Mouse (Mus musculus) intestine, postnatal 0 days (tissue): ENCODE measurements around the gene Fis1. TPM values are rescaled to one million over a fixed set of nuclear protein-coding genes. Genes with fewer than 3 reads are reported as not detected.
A peak's percentile ranks its signal among the peaks of the same experiment; 100 is the strongest.

Source experiments
- ATAC-seq: fragments of 200-750 bp; cut with Nextera tagmentation; 2 replicates; pipeline ENCODE4 v1.8.0; 2017; ENCODE audit warnings: mild to moderate bottlenecking, moderate TSS enrichment, moderate library complexity
- H3K27ac ChIP-seq: fragments of 300-500 bp; sonication (generic); 2 replicates; pipeline ENCODE4 v1.5.1; 2014; ENCODE audit warnings: mild to moderate bottlenecking, low read depth, low read length, moderate library complexity
- H3K27me3 ChIP-seq: fragments of 300-500 bp; sonication (generic); replicated peaks from 2 replicates; pipeline ENCODE4 v1.6.1; 2014; ENCODE audit warnings: low read length, mixed read lengths; ENCODE audit not compliant: control insufficient read depth, insufficient read depth
- H3K36me3 ChIP-seq: fragments of 300-500 bp; sonication (generic); 2 replicates; pipeline ENCODE4 v1.6.1; 2014; ENCODE audit warnings: mild to moderate bottlenecking, moderate library complexity; ENCODE audit not compliant: control insufficient read depth, insufficient read depth
- H3K4me1 ChIP-seq: fragments of 300-500 bp; sonication (generic); replicated peaks from 2 replicates; pipeline ENCODE4 v1.6.1; 2014; ENCODE audit warnings: antibody characterized with exemption, low read length, mixed read lengths; ENCODE audit not compliant: control insufficient read depth, insufficient read depth
- H3K4me2 ChIP-seq: fragments of 300-500 bp; sonication (generic); replicated peaks from 2 replicates; pipeline ENCODE4 v1.6.1; 2014; ENCODE audit warnings: low read depth, mild to moderate bottlenecking, moderate library complexity
- H3K4me3 ChIP-seq: fragments of 300-500 bp; sonication (generic); 2 replicates; pipeline ENCODE4 v1.5.1; 2014; ENCODE audit warnings: low read depth, low read length
- H3K9ac ChIP-seq: fragments of 300-500 bp; sonication (generic); 2 replicates; pipeline ENCODE4 v1.6.1; 2014; ENCODE audit warnings: mild to moderate bottlenecking, low read depth, low read length
- H3K9me3 ChIP-seq: fragments of 300-500 bp; sonication (generic); 2 replicates; pipeline ENCODE4 v1.6.1; 2016; ENCODE audit warnings: mixed run types; ENCODE audit not compliant: control insufficient read depth
- CTCF ChIP-seq: sonication (generic); IDR thresholded peaks from 2 replicates; pipeline ENCODE4 v1.5.1; 2016; ENCODE audit warnings: low read depth, mild to moderate bottlenecking, control low read depth, antibody characterized with exemption, moderate library complexity
- WGBS: fragments of 180-500 bp; shearing (Covaris S2); extraction: QIAGEN DNeasy Blood & Tissue Kit; methylation state at CpG from one replicate; pipeline ENCODE4 v1.1.7; 2014; 5-methylcytosine and 5-hydroxymethylcytosine counted together
- polyA plus RNA-seq: library from polyadenylated mRNA; unstranded; fragments of >200 nt; fragmentation: Nextera tagmentation; extraction: Ambion mirVana; gene quantifications from 2 replicates; pipeline ENCODE4 v1.2.1, GENCODE M21; 2015

The Fis1 gene
- polyA plus RNA-seq, 1 experiment from 2014 or later = 318 TPM

GRCm38 (mm10) chr5:136917613-136918242 is 35.3 kb upstream of the Fis1 start:
- H3K4me1 ChIP-seq = 0 out of 2 replicates have a peak, but pooled peaks cover 3% of the 10 kb centered on the region
- H3K27ac ChIP-seq = no peak overlapping the region
- TF ChIP-seq CTCF = no peak
- H3K4me2 ChIP-seq = no peak overlapping the region
- H3K36me3 ChIP-seq = peaks cover 9% of the 10 kb centered on the region
- H3K27me3 ChIP-seq = no peaks in the 10 kb centered on the region
- H3K9me3 ChIP-seq = no peaks in the 10 kb centered on the region
- WGBS = 96% methylated on average over 8 of the region's 8 CpGs
- ATAC-seq = no peak
- H3K4me3 ChIP-seq = no peak overlapping the region
- H3K9ac ChIP-seq = no peak overlapping the region

GRCm38 (mm10) chr5:136918655-136919472 is 34.2 kb upstream of the Fis1 start:
- peak overlapping the region; percentile 81 for H3K4me2 ChIP-seq
- H3K4me1 ChIP-seq = 0 out of 2 replicates have a peak, but pooled peaks cover 3% of the 10 kb centered on the region
- peak overlapping the region; percentile 53 for H3K9ac ChIP-seq
- TF ChIP-seq CTCF = no peak
- H3K4me3 ChIP-seq = peak overlapping the region; percentile 65
- H3K27me3 ChIP-seq = no peaks in the 10 kb centered on the region
- 2% methylated on average over 38 of the region's 38 CpGs for WGBS
- H3K9me3 ChIP-seq = no peaks in the 10 kb centered on the region
- ATAC-seq = peak; percentile 61
- H3K36me3 ChIP-seq = no peaks in the 10 kb centered on the region
- peak overlapping the region; percentile 35 for H3K27ac ChIP-seq

- H3K27me3 ChIP-seq = no peaks in the 10 kb centered on the region
- WGBS = 21% methylated on average over 18 of the region's 18 CpGs
- TF ChIP-seq CTCF = no peak
- peak overlapping the region; percentile 53 for H3K9ac ChIP-seq
- 0 out of 2 replicates have a peak, but pooled peaks cover 3% of the 10 kb centered on the region for H3K4me1 ChIP-seq
- peak overlapping the region; percentile 81 for H3K4me2 ChIP-seq
- H3K4me3 ChIP-seq = peak overlapping the region; percentile 65
- no peaks in the 10 kb centered on the region for H3K36me3 ChIP-seq
- no peaks in the 10 kb centered on the region for H3K9me3 ChIP-seq
- H3K27ac ChIP-seq = 0 out of 2 replicates have a peak overlapping the region, but pooled peaks have one; percentile 35
- ATAC-seq = no peak
These were observed 33.4 kb upstream of the Fis1 start for GRCm38 (mm10) chr5:136919546-136920301.

- H3K36me3 ChIP-seq = peaks cover 6% of the 10 kb centered on the region; the same call in 1 of the 2 replicates
- no peaks in the 10 kb centered on the region for H3K9me3 ChIP-seq
- no peak overlapping the region for H3K27ac ChIP-seq
- no peak for ATAC-seq
- no peak overlapping the region for H3K4me2 ChIP-seq
- 0 out of 2 replicates have a peak, but pooled peaks cover 3% of the 10 kb centered on the region for H3K4me1 ChIP-seq
- no peak for TF ChIP-seq CTCF
- WGBS = 82% methylated on average over 9 of the region's 9 CpGs
- no peaks in the 10 kb centered on the region for H3K27me3 ChIP-seq
- no peak overlapping the region for H3K4me3 ChIP-seq
- no peak overlapping the region for H3K9ac ChIP-seq
These were observed 30.2 kb upstream of the Fis1 start for GRCm38 (mm10) chr5:136922830-136923229.

- 44% methylated on average over 7 of the region's 7 CpGs for WGBS
- Histone ChIP-seq H3K36me3 (peaks cover 6% of the 10 kb centered on the region; the same call in 1 of the 2 replicates), H3K9ac (no peak overlapping the region), H3K4me3 (no peak overlapping the region), H3K27ac (peak overlapping the region; percentile 87), H3K27me3 (no peaks in the 10 kb centered on the region), H3K4me2 (peak overlapping the region; percentile 41; the same call in 1 of the 2 replicates), H3K4me1 (0 out of 2 replicates have a peak, but pooled peaks cover 3% of the 10 kb centered on the region), H3K9me3 (no peaks in the 10 kb centered on the region)
- TF ChIP-seq CTCF = no peak
- peak; percentile 96 for ATAC-seq
These were observed 29.2 kb upstream of the Fis1 start for GRCm38 (mm10) chr5:136923751-136924478.
